Mouse (Mus musculus): Measurements from ENCODE around the gene Hdac4. TPM values are rescaled to one million over a fixed set of nuclear protein-coding genes. Genes with fewer than 3 reads are reported as not detected.

The Hdac4 gene
- polyA plus RNA-seq, 1 experiment from 2014 or later: 6.4 TPM

DNA sequence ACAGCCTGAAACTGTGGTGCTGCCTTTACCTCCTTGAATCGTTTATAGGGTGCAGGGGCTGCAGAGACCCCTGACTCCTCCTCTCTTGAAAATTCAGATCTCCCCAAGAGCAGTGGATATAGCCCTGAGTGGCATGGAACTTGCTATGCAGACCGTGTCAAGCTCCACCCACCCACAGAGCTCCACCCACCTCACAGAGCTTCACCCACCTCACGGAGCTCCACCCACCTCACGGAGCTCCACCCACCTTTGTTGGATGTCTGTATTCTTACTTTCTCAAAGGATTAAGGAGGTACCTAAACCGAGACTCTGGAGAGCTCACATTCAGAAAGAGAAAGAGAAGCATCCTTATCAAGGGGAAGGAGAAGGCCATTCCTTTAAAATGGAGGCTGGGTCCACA lies 279.5 kb downstream of the Hdac4 start:
- 0 out of 2 replicates have a peak, but pooled peaks cover 7% of the 10 kb centered on the region for H3K27me3 ChIP-seq (replicated peaks)
- no peak overlapping the region for H3K27ac ChIP-seq
- H3K4me3 ChIP-seq: no peak overlapping the region
- H3K4me2 ChIP-seq: no peak overlapping the region
- H3K9me3 ChIP-seq (replicated peaks): no peaks in the 10 kb centered on the region
- 61% methylated on average over 5 of the region's 5 CpGs for WGBS (ENCODE audit: insufficient replicate concordance)
- H3K4me1 ChIP-seq: peaks cover 9% of the 10 kb centered on the region; the same call in 1 of the 2 replicates
- no peaks in the 10 kb centered on the region for H3K36me3 ChIP-seq
- H3K9ac ChIP-seq: no peak overlapping the region
- ATAC-seq: no peak

DNA sequence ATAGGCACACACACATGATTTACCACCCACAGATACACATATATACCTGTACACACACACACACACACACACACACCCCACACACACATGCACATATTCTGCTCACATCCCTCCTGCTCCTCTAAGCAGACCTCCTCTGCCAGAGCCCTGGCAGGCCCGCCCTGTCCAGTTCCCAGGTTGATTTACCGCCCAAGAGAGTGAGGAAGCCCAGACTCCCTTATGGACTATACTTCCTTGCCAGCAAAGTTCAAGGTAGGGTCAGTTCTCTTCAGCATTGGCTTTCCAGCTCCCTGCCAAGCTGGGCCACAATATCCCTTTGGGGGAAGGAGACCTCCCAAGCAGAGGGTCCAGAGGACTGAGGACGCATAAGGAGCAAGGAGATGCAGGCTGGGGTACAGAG lies 280.9 kb downstream of the Hdac4 start:
- 0 out of 2 replicates have a peak, but pooled peaks cover 7% of the 10 kb centered on the region for H3K27me3 ChIP-seq (replicated peaks)
- H3K9ac ChIP-seq: no peak overlapping the region
- H3K4me1 ChIP-seq: no peaks in the 10 kb centered on the region
- no peak for ATAC-seq
- H3K27ac ChIP-seq: no peak overlapping the region
- H3K9me3 ChIP-seq (replicated peaks): no peaks in the 10 kb centered on the region
- H3K4me3 ChIP-seq: no peak overlapping the region
- 55% methylated on average over 3 of the region's 3 CpGs for WGBS (ENCODE audit: insufficient replicate concordance)
- H3K36me3 ChIP-seq: no peaks in the 10 kb centered on the region
- H3K4me2 ChIP-seq: no peak overlapping the region

DNA sequence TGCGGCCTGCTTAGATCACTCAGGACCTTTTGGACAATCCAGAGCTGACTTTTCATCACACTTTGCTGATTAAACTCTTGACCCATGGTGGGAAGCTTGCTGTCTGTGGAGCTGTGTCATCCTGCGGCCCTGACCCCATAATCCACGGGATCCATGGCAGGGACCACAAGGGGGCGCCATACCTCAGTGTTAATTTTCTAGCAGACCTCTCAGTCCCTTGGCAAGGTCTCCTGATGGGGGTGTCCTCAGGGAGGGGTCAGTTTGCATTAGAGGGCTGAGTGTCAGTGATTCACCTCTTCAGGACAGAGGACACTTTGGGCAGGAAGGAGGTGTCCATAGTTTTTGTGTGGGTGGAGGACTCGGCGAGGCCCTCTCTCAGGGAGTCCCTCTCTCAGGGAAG lies 281.6 kb downstream of the Hdac4 start:
- Histone ChIP-seq H3K27ac (no peak overlapping the region), H3K9ac (no peak overlapping the region), H3K9me3 (replicated peaks) (no peaks in the 10 kb centered on the region), H3K4me3 (no peak overlapping the region), H3K27me3 (replicated peaks) (0 out of 2 replicates have a peak, but pooled peaks cover 7% of the 10 kb centered on the region), H3K4me2 (no peak overlapping the region), H3K4me1 (no peaks in the 10 kb centered on the region), H3K36me3 (no peaks in the 10 kb centered on the region)
- no peak for ATAC-seq
- WGBS (ENCODE audit: insufficient replicate concordance): 47% methylated on average over 6 of the region's 6 CpGs

DNA sequence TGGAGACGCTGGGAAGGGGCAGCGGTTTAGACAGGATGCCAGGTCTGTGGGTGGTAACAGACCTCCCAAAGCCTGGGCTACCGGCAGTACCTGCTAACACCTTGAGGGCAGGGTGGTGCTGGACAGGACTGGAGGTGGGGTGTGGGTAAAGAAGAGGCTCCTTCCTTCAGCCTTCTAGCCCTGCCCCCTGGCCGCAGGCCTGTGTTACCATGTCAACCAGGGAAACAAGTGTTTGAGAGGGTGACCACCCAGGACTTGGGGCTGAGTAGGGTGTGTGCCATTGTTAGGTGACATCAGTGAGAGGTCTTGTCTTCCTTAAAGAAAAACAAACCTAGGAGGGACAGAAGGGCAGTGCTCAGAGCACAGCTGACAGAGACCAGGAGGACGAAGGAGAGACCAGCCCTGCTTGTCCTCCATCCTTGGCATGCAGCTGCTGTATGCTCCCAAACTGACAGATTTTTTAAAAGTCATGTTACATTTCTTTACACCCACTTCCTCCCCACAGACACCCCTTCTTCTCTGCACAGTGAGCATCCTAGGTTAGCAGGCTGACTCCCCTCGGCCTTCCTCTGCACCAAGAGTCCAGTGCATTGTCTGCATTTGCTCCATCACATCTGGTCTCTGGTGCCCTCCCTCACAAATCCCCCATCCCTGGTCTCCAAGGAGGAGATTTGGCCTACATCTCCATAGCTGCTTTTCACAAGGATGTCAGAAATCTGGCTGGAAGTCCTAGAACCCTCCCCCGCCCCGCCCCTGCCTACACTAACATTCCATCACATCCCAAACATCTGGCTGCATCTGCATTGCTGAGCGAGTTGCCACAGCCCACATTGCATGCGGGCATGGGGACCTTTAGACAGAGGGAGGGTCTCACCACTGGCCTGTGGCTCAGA lies 283.0 kb downstream of the Hdac4 start:
- ATAC-seq: no peak

DNA sequence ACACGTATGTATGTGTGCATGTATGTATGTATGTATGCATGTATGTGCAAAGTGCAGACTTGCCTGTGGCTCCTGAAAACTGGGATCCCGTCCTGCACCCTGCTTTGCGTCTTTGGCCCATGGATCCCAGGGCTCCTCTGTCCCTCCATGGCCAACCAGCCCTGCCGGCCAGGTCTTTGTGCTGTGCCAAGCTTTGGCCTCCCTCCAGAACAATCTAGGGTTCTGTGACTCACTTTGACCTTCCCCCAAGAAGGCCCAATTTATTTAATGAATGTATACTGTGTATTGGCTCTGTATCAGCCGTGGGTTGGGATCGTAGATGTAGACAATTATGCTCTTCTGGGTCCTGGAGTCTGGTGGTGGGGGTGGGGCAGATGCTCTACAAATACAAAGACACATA lies 290.2 kb downstream of the Hdac4 start:
- no peaks in the 10 kb centered on the region for H3K9me3 ChIP-seq (replicated peaks)
- H3K4me1 ChIP-seq: no peaks in the 10 kb centered on the region
- H3K27me3 ChIP-seq (replicated peaks): 0 out of 2 replicates have a peak, but pooled peaks cover 3% of the 10 kb centered on the region
- H3K36me3 ChIP-seq: no peaks in the 10 kb centered on the region
- no peak overlapping the region for H3K27ac ChIP-seq
- H3K4me2 ChIP-seq: no peak overlapping the region
- no peak for ATAC-seq
- 78% methylated on average over 6 of the region's 6 CpGs for WGBS (ENCODE audit: insufficient replicate concordance)
- no peak overlapping the region for H3K4me3 ChIP-seq
- no peak overlapping the region for H3K9ac ChIP-seq

More for the DNA sequence above, 283.0 kb downstream of the Hdac4 start:
- H3K27me3 ChIP-seq (replicated peaks): 0 out of 2 replicates have a peak, but pooled peaks cover 7% of the 10 kb centered on the region
- no peaks in the 10 kb centered on the region for H3K9me3 ChIP-seq (replicated peaks)
- 46% methylated on average over 10 of the region's 10 CpGs for WGBS (ENCODE audit: insufficient replicate concordance)
- H3K9ac ChIP-seq: no peak overlapping the region
- no peaks in the 10 kb centered on the region for H3K4me1 ChIP-seq
- no peaks in the 10 kb centered on the region for H3K36me3 ChIP-seq
- H3K4me2 ChIP-seq: no peak overlapping the region
- no peak overlapping the region for H3K4me3 ChIP-seq
- H3K27ac ChIP-seq: no peak overlapping the region

DNA sequence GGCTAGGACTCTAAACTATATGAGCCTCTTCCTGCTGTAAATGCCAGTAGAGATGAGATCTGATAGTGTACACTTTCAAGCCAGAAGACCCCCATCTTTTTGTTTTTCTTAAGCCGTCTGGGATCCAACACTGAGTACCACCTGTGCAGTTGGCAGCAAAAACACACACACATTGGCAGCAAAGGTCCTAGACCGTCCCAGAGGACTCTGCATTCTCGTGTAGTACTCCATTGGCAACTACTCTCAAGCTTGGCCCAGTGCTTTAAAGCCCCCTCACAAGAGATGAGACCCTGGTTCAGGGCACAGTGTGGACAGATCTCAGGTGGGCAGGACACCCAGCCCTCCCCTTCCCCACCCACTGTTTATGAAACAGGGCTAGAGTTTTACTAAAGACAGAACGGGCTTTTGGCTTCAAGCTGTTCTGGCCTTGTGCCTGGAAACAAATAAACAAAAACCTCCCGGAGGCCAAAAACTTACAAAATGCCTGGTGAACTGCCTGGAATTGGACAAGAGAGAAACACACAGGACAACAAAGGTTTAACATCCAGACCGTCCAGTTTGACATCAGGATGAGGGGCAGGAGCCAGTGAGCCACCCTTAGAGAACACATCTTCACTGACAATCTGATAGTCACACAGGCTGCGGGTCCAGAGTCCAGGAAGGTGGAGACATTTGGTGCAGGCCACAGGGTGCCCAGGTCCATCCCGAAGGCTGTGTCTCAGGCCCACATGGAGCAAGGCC lies 292.1 kb downstream of the Hdac4 start:
- no peaks in the 10 kb centered on the region for H3K9me3 ChIP-seq (replicated peaks)
- no peak overlapping the region for H3K4me2 ChIP-seq
- 0 out of 2 replicates have a peak, but pooled peaks cover 3% of the 10 kb centered on the region for H3K27me3 ChIP-seq (replicated peaks)
- H3K4me3 ChIP-seq: no peak overlapping the region
- no peak overlapping the region for H3K27ac ChIP-seq
- H3K9ac ChIP-seq: no peak overlapping the region
- WGBS (ENCODE audit: insufficient replicate concordance): 60% methylated on average over 8 of the region's 8 CpGs
- no peaks in the 10 kb centered on the region for H3K4me1 ChIP-seq
- H3K36me3 ChIP-seq: no peaks in the 10 kb centered on the region
- no peak for ATAC-seq

DNA sequence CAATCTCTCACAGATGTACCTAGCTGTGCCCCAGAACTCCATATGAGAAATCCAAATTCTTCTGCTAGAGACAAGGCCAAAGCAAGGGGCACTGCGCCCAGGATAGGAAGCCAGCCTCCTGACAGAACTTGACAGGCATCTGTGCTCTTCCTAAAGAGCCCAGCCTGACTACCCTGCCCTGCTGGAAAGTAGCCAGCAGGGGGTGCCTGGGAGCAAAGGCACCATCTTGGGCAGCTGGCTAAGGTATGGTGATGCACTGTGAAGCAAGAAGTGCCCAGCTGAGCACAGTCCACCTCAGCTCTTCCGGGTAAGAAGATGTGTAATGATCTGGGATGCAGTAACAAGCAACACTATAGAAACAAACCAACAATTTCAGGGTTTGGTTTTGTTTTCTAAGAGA lies 298.4 kb downstream of the Hdac4 start:
- no peak overlapping the region for H3K27ac ChIP-seq
- 0 out of 2 replicates have a peak, but pooled peaks cover 2% of the 10 kb centered on the region for H3K27me3 ChIP-seq (replicated peaks)
- WGBS (ENCODE audit: insufficient replicate concordance): 65% methylated on average over 2 of the region's 2 CpGs
- H3K4me3 ChIP-seq: no peak overlapping the region
- H3K9ac ChIP-seq: no peak overlapping the region
- ATAC-seq: no peak
- H3K9me3 ChIP-seq (replicated peaks): no peaks in the 10 kb centered on the region
- H3K36me3 ChIP-seq: no peaks in the 10 kb centered on the region
- no peaks in the 10 kb centered on the region for H3K4me1 ChIP-seq
- no peak overlapping the region for H3K4me2 ChIP-seq

DNA sequence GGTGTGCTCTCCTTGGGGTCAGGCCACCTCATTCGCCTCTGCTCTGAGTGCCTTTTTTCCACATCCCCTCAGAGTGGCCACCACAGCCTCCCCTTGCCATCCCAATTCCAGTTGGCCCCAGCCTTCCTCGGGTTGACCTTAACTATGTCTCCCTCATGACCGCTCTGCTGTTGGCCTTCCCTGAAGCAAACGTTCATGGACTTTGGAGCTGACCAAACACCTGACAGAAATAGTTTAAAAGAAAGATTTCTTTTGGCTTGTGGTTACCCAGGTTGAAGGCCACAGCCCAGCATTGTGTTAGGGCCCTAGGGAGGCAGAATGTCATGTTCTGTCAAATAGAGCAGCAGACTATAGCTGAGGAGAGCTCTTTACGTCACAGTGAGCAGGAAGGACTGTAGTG lies 301.2 kb downstream of the Hdac4 start:
- 70% methylated on average over 5 of the region's 5 CpGs for WGBS (ENCODE audit: insufficient replicate concordance)
- H3K9me3 ChIP-seq (replicated peaks): no peaks in the 10 kb centered on the region
- no peak overlapping the region for H3K9ac ChIP-seq
- no peak overlapping the region for H3K4me3 ChIP-seq
- H3K27ac ChIP-seq: no peak overlapping the region
- no peaks in the 10 kb centered on the region for H3K4me1 ChIP-seq
- no peak overlapping the region for H3K4me2 ChIP-seq
- no peaks in the 10 kb centered on the region for H3K36me3 ChIP-seq
- no peak for ATAC-seq
- H3K27me3 ChIP-seq (replicated peaks): no peaks in the 10 kb centered on the region

DNA sequence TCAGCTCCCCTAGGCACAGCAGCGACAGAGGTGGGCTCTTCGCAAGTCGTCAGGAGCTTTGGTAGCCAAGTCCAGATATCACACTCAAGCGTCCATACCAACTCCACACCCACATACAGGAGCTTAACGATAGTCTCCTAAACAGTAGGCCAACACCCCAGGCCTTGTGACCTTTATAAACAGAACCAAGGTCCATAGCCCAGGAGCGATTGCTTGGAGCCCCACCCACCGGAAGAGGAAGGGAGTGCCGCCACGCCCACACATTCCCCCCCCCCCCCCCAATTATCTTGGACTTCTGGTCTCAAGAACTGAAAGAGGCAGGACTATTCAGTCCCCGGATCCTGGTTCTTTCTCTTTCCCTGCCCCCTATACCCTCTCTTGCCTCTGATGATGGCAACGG lies 301.9 kb downstream of the Hdac4 start:
- no peak overlapping the region for H3K4me3 ChIP-seq
- no peak overlapping the region for H3K27ac ChIP-seq
- H3K4me2 ChIP-seq: no peak overlapping the region
- H3K9me3 ChIP-seq (replicated peaks): no peaks in the 10 kb centered on the region
- 83% methylated on average over 11 of the region's 11 CpGs for WGBS (ENCODE audit: insufficient replicate concordance)
- no peaks in the 10 kb centered on the region for H3K27me3 ChIP-seq (replicated peaks)
- H3K36me3 ChIP-seq: no peaks in the 10 kb centered on the region
- no peaks in the 10 kb centered on the region for H3K4me1 ChIP-seq
- no peak overlapping the region for H3K9ac ChIP-seq
- no peak for ATAC-seq

DNA sequence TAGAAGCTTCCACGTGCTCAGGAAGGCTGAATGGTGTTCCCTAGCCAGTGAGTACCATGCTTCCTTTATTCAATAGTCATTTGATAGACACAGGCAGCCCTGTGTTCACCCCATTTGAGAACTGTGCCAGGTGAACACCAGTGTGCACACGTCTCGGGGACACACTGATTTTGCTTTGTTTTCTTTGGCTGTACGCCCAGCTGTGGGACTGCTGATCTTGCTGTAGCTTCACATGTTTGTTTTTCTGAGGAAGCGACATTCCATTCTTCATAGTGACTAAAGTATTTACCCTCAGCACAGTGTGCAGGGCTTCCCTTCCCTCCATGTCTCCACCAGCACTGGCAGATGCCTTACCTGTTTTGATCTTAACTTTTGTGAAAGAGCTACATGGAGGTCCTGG lies 312.4 kb downstream of the Hdac4 start:
- WGBS (ENCODE audit: insufficient replicate concordance): 56% methylated on average over 5 of the region's 5 CpGs
- H3K4me3 ChIP-seq: no peak overlapping the region
- H3K27me3 ChIP-seq (replicated peaks): no peaks in the 10 kb centered on the region
- no peaks in the 10 kb centered on the region for H3K4me1 ChIP-seq
- ATAC-seq: no peak
- no peak overlapping the region for H3K27ac ChIP-seq
- no peaks in the 10 kb centered on the region for H3K9me3 ChIP-seq (replicated peaks)
- H3K9ac ChIP-seq: no peak overlapping the region
- H3K4me2 ChIP-seq: no peak overlapping the region
- no peaks in the 10 kb centered on the region for H3K36me3 ChIP-seq

DNA sequence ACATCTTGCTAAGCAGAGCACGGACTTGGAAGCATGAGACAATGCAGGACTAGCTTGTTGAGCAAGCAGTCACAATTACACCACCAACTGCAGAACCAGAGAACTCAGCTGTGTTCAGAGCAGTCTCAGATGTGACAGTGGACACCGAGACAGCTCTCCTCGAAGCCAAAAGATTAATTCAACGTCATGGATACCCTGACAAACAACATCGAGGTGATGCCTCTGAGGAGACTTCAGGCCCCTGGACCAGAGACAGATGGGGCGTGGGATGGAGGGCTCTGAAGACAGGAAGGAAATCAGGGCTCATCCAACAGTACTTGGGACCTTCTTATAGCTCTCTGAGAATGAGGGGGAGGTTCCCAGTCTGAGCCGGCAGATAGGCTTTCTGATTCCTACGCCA lies 314.6 kb downstream of the Hdac4 start:
- Histone ChIP-seq H3K9me3 (replicated peaks) (no peaks in the 10 kb centered on the region), H3K4me1 (no peaks in the 10 kb centered on the region), H3K9ac (no peak overlapping the region), H3K4me2 (no peak overlapping the region), H3K27ac (no peak overlapping the region), H3K27me3 (replicated peaks) (no peaks in the 10 kb centered on the region), H3K4me3 (no peak overlapping the region), H3K36me3 (no peaks in the 10 kb centered on the region)
- 49% methylated on average over 8 of the region's 8 CpGs for WGBS (ENCODE audit: insufficient replicate concordance)
- no peak for ATAC-seq

DNA sequence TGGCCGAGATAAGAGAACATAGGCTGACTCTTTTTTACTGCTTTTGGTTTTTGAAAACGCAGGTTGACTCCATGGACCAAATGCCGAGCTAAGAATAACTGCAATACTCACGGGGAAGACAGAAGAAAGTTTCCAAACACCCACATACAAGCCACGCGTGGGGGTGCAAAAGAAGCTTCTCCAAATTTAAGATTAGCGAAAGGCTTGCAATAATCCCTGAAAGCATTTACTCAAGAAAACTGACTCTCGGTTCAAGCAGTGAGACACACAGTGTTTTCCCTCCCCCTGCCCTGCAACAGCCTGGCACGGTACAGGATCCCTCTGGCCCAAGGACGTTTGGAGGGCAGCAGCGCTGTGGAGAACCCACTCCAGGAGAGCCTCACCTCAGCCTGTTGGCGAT lies 315.3 kb downstream of the Hdac4 start:
- no peak overlapping the region for H3K27ac ChIP-seq
- 71% methylated on average over 12 of the region's 12 CpGs for WGBS (ENCODE audit: insufficient replicate concordance)

More for the DNA sequence above, 315.3 kb downstream of the Hdac4 start:
- H3K36me3 ChIP-seq: no peaks in the 10 kb centered on the region
- no peak overlapping the region for H3K4me2 ChIP-seq
- no peak overlapping the region for H3K9ac ChIP-seq
- no peak for ATAC-seq
- H3K27me3 ChIP-seq (replicated peaks): no peaks in the 10 kb centered on the region
- no peaks in the 10 kb centered on the region for H3K4me1 ChIP-seq
- no peak overlapping the region for H3K4me3 ChIP-seq
- H3K9me3 ChIP-seq (replicated peaks): no peaks in the 10 kb centered on the region

All from liver, embryonic 12.5 days (tissue).